Mouse (Mus musculus): ENCODE measurements at regions not wholly inside any gene's neighbourhood (a gene's known extent, or its start where the extent isn't known, plus 50 kb on each side); places are given as distances from the start of the nearest gene placed in this dataset.

DNA sequence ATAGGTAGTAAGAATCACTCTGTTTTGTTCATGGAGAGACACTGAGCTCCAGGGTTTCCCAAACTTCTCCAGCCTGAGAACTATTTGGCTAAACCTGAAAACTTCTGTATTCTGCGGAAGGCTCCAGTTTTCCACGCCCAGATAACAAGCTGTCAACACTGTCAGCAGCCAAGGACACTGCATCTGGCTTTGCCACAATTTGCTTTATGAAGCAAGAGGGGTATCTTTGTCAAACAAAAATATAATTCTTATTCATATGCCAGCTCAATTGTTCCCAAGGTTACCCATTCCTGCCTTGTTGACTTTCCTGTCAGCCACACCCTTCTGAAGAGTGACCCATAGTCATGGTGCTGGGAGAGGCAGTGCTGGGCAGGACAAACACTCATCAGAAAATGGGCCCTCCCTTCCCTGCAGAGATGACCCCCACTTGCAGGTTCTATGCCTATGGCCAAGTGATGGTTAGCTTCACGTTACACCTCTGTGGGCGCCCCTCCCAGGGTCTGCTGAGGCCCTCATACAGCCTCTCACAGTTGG is 64.9 kb upstream of the Bod1 start:
- 89% methylated on average over 4 of the region's 4 CpGs for WGBS
- no peak overlapping the region for H3K4me2 ChIP-seq (replicated peaks)
- H3K9me3 ChIP-seq, result no peaks in the 10 kb centered on the region
- no peak overlapping the region for H3K27ac ChIP-seq
- H3K36me3 ChIP-seq, result no peaks in the 10 kb centered on the region
- no peaks in the 10 kb centered on the region for H3K27me3 ChIP-seq (replicated peaks)
- ATAC-seq (ENCODE audit: low FRiP score, low read depth), result no peak
- H3K9ac ChIP-seq, result no peak overlapping the region
- no peak overlapping the region for H3K4me3 ChIP-seq
- peaks cover 7% of the 10 kb centered on the region for H3K4me1 ChIP-seq

DNA sequence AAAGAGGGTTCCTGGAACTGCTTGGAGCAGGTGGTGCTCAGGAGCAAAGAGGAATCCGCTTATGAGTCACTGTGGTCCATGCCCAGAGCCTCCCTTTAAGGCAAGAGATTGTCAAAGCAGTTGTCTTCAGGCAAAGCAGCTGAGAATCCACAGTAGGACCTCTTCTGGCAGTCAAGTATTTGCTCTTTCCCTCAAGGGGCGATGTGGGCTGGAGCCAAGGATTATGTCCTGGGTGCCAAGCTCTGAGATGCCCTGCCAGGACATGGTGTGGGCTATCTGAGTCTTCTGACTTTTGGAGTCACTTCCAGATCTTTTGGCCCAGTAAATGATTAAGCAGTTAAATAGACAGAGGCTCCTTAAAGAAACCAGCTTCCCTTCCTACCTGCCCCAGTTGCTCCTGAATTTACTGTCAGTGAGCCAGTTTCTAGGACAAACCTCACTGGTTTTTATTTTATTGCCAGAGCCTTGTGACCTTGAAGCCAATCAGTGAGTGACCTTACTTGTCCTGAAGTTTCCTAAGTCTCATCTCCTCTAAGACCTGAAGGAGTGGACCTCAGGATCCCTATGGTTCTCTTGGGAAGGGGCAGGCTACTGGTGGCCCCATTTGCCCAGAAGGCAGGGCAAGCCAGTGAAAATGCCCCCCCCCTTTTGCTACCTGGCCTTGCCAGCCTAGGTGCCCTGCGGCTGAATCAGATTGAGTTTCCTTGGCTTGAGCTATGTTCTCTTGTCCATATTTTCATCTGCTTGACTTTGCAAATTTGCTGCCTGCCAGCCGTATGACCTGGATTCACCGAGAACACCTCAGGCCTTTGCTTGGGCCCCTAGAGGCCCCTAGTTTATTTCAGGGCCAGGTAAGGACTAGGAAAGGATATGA is 66.7 kb upstream of the Bod1 start:
- no peak overlapping the region for H3K9ac ChIP-seq
- no peaks in the 10 kb centered on the region for H3K9me3 ChIP-seq
- WGBS, result 91% methylated on average over 5 of the region's 5 CpGs
- no peak overlapping the region for H3K27ac ChIP-seq
- H3K4me1 ChIP-seq, result peaks cover 7% of the 10 kb centered on the region
- H3K36me3 ChIP-seq, result no peaks in the 10 kb centered on the region
- H3K4me3 ChIP-seq, result no peak overlapping the region
- H3K27me3 ChIP-seq (replicated peaks), result no peaks in the 10 kb centered on the region
- no peak overlapping the region for H3K4me2 ChIP-seq (replicated peaks)
- ATAC-seq (ENCODE audit: low FRiP score, low read depth), result no peak

DNA sequence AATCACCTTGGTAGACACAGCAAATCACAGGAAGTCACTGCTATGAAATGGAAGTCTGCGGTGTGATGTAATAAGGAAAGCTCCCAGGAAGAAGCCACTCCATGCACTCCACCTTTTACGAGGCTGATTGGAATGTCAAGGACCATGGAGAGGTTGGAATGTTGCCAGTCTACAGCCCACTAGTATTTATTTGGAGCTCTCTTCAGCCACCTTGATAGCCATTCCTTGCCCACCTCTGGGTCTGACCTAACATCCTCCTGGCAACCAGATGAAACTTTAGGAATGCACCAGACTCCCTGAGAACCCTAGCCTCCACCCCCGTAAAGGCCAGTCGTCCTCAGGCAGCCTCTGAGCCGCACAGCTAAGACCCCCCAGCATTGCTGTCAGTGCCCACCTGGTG is 68.7 kb upstream of the Bod1 start:
- 70% methylated on average over 5 of the region's 5 CpGs for WGBS
- H3K9me3 ChIP-seq, result no peaks in the 10 kb centered on the region
- no peaks in the 10 kb centered on the region for H3K36me3 ChIP-seq

DNA sequence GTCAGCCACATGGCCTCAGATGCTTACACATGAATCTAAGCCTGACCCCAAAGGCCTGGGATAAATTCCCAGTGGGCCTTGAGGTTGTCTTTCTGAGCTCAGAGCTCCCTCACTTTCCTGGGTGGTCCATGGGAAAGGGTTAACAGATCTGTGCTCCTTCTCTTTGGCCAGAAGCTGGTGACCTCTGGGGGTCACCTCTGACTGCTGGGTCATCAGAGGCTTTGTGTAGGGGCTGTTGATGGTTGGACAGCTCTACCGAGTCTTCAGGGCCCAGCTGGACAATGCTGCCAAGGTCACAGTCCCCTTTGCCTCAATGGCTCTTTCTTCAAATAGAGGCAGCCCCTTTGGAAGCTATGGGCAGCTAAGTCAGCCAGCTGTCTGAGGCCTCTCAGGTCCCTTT is 70.5 kb upstream of the Bod1 start:
- Histone ChIP-seq H3K4me2 (replicated peaks) (no peak overlapping the region), H3K36me3 (no peaks in the 10 kb centered on the region), H3K4me3 (no peak overlapping the region), H3K4me1 (peaks cover 9% of the 10 kb centered on the region), H3K27me3 (replicated peaks) (no peaks in the 10 kb centered on the region), H3K27ac (no peak overlapping the region), H3K9me3 (no peaks in the 10 kb centered on the region), H3K9ac (no peak overlapping the region)
- no peak for ATAC-seq (ENCODE audit: low FRiP score, low read depth)
- WGBS, result 10% methylated on average over 1 of the region's 1 CpGs

More for the DNA sequence above, 68.7 kb upstream of the Bod1 start:
- no peak overlapping the region for H3K4me2 ChIP-seq (replicated peaks)
- no peaks in the 10 kb centered on the region for H3K27me3 ChIP-seq (replicated peaks)
- peaks cover 3% of the 10 kb centered on the region for H3K4me1 ChIP-seq
- no peak overlapping the region for H3K4me3 ChIP-seq
- no peak overlapping the region for H3K27ac ChIP-seq
- H3K9ac ChIP-seq, result no peak overlapping the region
- ATAC-seq (ENCODE audit: low FRiP score, low read depth), result no peak

DNA sequence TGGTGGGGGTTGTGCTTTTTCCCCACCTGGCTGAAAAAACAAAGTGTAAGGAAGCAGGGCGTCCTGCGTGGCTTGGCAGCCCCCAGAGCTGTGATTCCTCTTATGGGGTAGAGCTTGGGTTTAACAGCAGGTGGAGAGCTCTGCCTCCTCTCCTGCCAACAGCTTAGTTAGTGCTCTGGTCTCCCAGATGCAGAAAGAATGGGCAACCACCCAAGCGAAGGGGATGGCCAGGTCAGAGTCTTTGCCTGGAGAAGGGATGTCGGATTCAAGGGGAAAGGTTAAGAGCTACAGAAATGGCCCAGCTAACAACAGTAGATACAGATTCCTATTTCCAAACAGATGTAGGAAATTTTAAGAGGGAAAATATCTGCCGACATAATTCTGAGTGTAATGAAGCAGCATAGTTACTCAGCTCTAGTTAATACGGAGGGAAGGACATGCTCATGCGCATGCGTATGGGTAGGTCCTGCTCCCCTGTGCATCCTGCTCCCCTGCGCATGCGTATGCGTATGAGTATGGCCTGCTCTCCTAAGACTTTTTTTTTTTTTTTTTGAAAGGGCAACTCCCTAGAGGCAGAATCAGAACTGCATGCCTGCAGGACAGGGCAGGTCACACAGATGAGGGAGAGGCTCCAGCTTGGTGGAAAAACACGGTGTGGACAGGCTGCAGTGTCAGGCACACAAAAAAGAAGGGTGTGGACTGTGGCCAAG is 72.5 kb upstream of the Bod1 start:
- no peak overlapping the region for H3K27ac ChIP-seq
- no peaks in the 10 kb centered on the region for H3K9me3 ChIP-seq
- no peak overlapping the region for H3K4me2 ChIP-seq (replicated peaks)
- no peak overlapping the region for H3K9ac ChIP-seq
- ATAC-seq (ENCODE audit: low FRiP score, low read depth), result no peak
- peaks cover 11% of the 10 kb centered on the region for H3K4me1 ChIP-seq
- no peak overlapping the region for H3K4me3 ChIP-seq
- WGBS, result 83% methylated on average over 12 of the region's 12 CpGs
- no peaks in the 10 kb centered on the region for H3K36me3 ChIP-seq
- H3K27me3 ChIP-seq (replicated peaks), result no peaks in the 10 kb centered on the region

DNA sequence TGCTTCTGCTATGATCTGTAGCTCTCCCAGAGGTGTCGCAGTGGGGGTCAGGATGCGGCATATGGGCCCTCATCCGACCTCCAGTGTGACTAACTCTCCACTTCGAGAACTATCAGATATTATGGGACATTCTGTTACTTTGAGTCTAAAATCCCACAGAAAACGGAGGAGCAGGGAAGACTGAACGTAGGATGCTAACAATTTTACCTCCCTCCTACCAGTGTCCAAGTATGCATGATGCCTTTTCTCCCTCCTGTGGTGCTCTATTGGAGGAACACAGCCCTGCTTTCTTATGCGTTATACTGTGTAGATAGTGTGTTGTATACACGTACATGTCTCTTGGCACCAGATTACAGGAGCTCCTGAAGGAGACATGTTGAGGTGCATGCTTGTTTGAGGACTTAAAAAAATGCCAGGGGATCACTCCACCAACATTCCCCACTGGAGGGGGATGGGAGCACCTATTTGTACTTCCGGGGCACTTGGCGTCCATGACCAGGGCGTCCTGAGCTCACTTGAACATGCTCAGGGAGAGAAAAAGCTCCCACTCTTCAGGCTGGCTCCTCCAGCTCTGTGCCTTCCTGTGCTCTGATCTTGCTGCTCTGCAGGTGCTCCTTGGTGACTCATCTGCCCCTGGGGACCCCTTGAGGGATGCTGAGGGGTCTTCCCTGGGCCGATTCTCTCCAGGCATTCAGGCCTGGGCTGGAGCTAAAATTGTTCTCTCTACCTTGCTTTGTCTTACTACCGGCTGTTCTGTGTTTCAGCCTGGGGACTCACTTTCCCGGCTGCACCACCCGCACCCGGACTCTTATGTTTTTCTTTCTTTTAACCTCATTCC is 73.6 kb upstream of the Bod1 start:
- no peaks in the 10 kb centered on the region for H3K9me3 ChIP-seq
- no peak overlapping the region for H3K4me2 ChIP-seq (replicated peaks)
- H3K27ac ChIP-seq, result no peak overlapping the region
- no peak overlapping the region for H3K4me3 ChIP-seq
- WGBS, result 63% methylated on average over 16 of the region's 16 CpGs
- H3K36me3 ChIP-seq, result no peaks in the 10 kb centered on the region
- H3K27me3 ChIP-seq (replicated peaks), result no peaks in the 10 kb centered on the region
- ATAC-seq (ENCODE audit: low FRiP score, low read depth), result no peak
- H3K4me1 ChIP-seq, result peaks cover 11% of the 10 kb centered on the region
- no peak overlapping the region for H3K9ac ChIP-seq

DNA sequence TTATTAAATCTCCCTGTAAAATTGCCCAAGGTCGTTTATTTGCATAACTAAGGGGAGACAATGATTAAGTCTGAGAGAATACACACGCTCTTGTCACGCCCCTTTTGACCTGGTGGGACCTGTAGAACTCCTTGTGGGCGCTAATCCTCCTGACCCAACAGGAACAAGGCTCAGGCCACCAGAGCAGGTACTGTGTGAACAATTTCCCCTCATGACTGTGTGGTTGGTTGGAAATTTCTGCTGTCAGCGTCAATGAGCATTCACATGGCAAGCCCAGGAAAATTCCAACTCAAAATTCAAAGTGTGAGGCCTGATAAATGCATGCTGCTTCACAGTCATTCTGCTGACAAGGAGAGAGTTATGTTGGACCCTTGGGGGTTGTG is 74.2 kb upstream of the Bod1 start:
- no peak overlapping the region for H3K4me2 ChIP-seq (replicated peaks)
- ATAC-seq (ENCODE audit: low FRiP score, low read depth), result no peak
- H3K9me3 ChIP-seq, result no peaks in the 10 kb centered on the region
- H3K4me1 ChIP-seq, result peaks cover 11% of the 10 kb centered on the region
- H3K9ac ChIP-seq, result no peak overlapping the region
- H3K27ac ChIP-seq, result no peak overlapping the region
- 42% methylated on average over 5 of the region's 5 CpGs for WGBS
- H3K27me3 ChIP-seq (replicated peaks), result no peaks in the 10 kb centered on the region
- no peaks in the 10 kb centered on the region for H3K36me3 ChIP-seq
- H3K4me3 ChIP-seq, result no peak overlapping the region

DNA sequence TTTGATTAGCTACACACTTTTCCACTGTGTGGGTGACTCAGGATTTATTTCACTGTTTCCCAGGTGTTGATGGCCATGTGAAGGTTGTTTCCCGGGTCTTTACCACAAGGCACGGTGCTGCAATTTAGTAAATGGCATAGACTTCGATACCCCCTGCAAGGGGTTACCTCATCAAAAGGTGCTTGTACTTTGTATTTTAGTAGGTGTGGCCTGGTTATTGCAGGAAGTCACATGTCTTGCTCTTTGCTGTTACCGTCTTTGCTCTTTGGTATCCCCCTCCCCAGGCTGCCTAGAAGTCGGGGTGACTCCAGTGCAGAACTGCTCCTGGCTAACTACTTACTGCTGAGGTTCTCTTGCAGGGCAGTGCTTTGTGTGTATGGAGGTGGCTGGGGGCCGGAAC is 74.8 kb upstream of the Bod1 start:
- no peaks in the 10 kb centered on the region for H3K27me3 ChIP-seq (replicated peaks)
- no peak overlapping the region for H3K9ac ChIP-seq
- peaks cover 11% of the 10 kb centered on the region for H3K4me1 ChIP-seq
- H3K4me3 ChIP-seq, result no peak overlapping the region
- H3K36me3 ChIP-seq, result no peaks in the 10 kb centered on the region
- H3K27ac ChIP-seq, result no peak overlapping the region
- 68% methylated on average over 6 of the region's 6 CpGs for WGBS
- no peak overlapping the region for H3K4me2 ChIP-seq (replicated peaks)
- no peaks in the 10 kb centered on the region for H3K9me3 ChIP-seq
- no peak for ATAC-seq (ENCODE audit: low FRiP score, low read depth)

DNA sequence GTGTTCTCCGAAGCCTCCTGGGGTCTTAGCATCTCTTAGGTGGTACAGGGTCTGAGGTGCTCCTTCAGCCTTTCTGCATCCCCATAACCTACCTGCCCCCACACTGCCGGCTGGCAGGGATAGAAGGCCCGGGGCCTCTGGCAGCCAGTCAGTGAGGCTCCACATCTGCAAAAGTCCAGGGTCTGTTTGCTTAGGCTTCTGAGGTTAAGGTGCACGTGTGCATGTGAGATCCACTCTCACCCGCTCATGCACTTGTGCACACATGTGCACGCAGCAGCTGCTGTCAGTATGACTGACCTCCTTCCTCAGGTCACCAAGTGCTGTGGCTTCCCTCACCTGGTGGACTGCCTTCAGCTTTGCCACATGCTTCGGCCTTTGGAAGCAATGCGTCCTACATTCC is 75.3 kb upstream of the Bod1 start:
- no peak overlapping the region for H3K27ac ChIP-seq
- no peaks in the 10 kb centered on the region for H3K36me3 ChIP-seq
- H3K9me3 ChIP-seq, result no peaks in the 10 kb centered on the region
- H3K4me2 ChIP-seq (replicated peaks), result no peak overlapping the region
- H3K4me1 ChIP-seq, result peaks cover 11% of the 10 kb centered on the region
- no peak overlapping the region for H3K9ac ChIP-seq
- ATAC-seq (ENCODE audit: low FRiP score, low read depth), result no peak
- H3K27me3 ChIP-seq (replicated peaks), result no peaks in the 10 kb centered on the region
- no peak overlapping the region for H3K4me3 ChIP-seq
- WGBS, result 84% methylated on average over 8 of the region's 8 CpGs

DNA sequence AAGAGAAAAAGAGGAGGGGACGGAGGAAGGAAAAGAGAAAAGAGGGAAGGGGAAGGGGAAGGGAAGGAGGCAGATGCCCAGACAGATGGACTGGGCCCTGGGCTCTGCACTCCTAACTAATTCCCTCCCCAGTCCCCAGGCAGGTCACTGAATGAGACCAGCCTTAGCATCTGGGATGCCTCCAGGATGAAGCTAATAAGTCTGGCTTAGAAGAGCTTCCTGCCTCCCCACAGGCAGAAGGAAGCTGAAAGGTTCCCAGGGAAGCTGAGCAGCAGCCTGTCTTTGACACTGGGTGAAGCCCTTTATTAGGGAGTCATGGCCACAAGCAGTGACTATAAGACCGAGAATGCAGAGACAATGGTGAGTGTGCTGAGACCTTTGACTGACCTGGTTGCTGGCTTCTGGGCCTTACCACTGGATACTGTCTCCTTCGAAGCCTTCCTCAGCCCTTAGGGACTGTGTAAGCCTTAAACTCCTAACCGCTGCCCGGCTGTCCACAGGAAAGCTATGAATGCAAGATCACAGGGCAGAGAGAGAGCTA is 76.7 kb upstream of the Bod1 start:
- Histone ChIP-seq H3K4me3 (no peak overlapping the region), H3K4me1 (peaks cover 11% of the 10 kb centered on the region), H3K9ac (no peak overlapping the region), H3K9me3 (no peaks in the 10 kb centered on the region), H3K36me3 (no peaks in the 10 kb centered on the region), H3K27ac (no peak overlapping the region), H3K27me3 (replicated peaks) (no peaks in the 10 kb centered on the region), H3K4me2 (replicated peaks) (no peak overlapping the region)
- 74% methylated on average over 5 of the region's 5 CpGs for WGBS
- no peak for ATAC-seq (ENCODE audit: low FRiP score, low read depth)

DNA sequence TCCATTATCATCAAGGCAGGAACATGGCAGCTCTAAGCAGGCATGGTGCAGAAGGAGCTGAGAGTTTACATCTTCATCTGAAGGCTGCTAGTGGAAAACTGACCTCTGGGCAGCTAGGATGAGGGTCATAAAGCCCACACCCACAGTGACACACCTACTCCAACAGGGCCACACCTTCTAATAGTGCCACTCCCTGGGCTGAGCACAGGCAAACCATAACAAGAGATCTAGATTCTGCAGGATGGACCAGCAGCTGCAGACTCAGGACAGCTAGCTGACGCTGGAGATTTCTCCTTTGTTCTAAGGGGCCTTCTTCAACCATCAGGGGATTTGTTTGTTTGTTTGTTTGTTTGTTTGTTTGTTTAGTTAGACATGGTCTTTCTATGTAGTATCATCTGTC is 79.6 kb upstream of the Bod1 start:
- WGBS, result 75% methylated on average over 1 of the region's 1 CpGs
- Histone ChIP-seq H3K4me1 (0 out of 2 replicates have a peak, but pooled peaks cover 2% of the 10 kb centered on the region), H3K9me3 (no peaks in the 10 kb centered on the region), H3K36me3 (no peaks in the 10 kb centered on the region), H3K4me3 (no peak overlapping the region), H3K27ac (no peak overlapping the region), H3K4me2 (replicated peaks) (no peak overlapping the region), H3K9ac (no peak overlapping the region), H3K27me3 (replicated peaks) (no peaks in the 10 kb centered on the region)
- no peak for ATAC-seq (ENCODE audit: low FRiP score, low read depth)

DNA sequence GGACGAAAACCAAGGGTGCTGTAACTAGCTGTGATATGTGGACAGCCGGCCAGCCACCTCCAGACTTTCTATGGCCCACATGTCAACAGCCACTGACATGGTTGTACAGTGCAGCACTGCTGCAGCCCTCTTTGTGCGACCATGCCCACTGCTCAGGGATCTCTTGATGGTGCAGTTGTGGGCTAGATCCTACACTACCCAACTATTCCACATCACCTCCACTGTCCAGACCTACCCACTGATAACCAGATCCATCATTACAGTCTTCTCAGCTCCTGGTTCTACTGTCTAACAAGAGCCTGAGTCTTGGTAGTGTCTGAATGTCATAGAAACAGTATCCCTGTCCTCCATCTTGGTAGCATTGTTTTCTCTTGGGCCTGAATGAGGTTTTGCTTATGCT is 81.5 kb upstream of the Bod1 start:
- Histone ChIP-seq H3K36me3 (no peaks in the 10 kb centered on the region), H3K4me3 (no peak overlapping the region), H3K27me3 (replicated peaks) (no peaks in the 10 kb centered on the region), H3K9me3 (no peaks in the 10 kb centered on the region), H3K4me2 (replicated peaks) (no peak overlapping the region), H3K27ac (no peak overlapping the region), H3K4me1 (0 out of 2 replicates have a peak, but pooled peaks cover 2% of the 10 kb centered on the region), H3K9ac (no peak overlapping the region)
- no peak for ATAC-seq (ENCODE audit: low FRiP score, low read depth)
- WGBS, result 92% methylated on average over 3 of the region's 3 CpGs

All from neural tube, embryonic 12.5 days (tissue).